Mouse (Mus musculus): ENCODE measurements around the gene Fgfr1op.
"Not testable (repeated sequence)": the region's sequence is repeated elsewhere in the genome, so short reads cannot be mapped to it uniquely, and the experiment has no call there.

Gene Fgfr1op

DNA sequence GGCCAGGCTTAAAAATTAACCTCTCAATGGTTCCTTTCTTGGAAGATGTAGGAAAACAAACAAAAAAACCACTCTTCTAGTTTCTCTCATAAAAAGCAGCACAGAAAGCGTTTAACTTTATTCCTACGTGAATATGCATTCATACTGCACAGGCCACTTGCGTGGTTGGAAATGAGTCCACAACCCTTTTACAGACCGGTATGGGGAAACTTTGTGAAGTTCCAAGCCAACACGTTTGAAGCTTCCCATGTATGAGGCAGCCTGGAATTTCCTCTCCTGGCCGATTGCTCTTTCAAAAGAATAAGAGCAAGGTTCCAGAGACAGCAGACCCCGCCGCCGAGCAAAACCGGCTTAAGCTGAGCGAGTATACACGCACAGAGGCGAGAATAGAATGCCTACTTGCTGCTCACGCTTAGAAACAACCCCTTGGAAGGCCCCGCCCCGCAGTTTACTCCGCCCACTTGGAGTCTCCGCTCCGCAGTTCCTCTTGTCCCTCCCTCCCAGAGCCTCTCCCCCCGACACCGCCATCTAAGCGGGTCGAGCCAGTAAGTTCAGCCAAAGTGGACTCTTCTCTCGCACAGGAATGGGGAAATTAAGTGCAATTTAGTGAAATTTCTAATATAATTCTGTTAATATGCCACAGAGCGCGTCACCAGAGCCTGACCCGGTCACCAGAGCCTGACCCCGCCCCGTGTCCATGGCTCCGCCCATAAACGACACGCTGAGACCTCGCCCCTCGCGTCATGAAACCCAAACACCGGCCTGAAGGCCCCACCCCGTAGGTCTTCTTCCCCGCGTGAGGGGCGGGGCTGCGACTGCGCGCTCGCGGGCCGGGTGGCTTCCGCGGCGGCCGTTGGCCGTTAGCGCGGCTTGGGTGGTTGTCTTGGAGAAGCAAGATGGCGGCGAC lies at the start of gene Fgfr1op:
Gene Fgfr1op (plus strand): TSS at position 801 of the 907 bp plus-strand sequence.
- DNase-seq = peak; percentile 41

DNA sequence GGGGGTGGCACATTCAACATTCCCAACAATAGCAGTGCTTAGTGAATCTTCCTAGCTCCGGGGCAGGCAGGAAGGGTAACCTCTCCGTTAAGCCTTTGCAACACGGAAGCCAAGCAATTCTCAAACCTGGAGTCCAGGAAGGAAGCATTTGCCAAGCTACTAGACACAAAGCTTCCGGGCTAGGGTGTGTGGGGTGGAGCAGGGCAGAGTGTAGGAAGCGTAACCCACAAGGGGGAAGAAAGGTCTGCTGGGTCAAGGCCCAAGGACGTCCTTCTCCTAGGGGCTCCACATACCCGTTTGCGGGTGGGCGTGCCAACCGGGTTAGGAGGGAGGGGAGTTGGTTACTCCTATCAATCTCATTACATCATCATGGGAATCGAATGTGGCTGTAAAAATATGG lies 48.9 kb upstream of the Fgfr1op start:
- DNase-seq = not testable (repeated sequence)

DNA sequence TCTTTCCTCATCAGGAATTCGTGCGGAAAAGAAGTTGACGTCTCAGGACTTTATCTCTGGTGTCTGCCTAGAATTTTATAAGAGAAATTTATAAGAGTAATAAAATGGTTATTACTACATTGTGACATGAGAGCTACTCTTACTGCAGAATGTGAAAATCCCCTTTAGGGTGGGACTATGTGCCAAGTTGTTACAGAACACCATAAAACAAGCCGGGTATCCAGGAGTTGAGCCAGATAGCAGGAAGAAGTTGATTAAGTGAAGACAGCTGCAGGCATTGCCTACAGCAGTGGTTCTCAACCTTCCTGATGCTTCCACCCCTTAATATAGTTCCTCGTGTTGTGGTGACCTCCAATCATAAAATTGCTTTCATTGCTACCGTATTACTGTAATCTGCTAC lies 48.4 kb upstream of the Fgfr1op start:
- not testable (repeated sequence) for DNase-seq

DNA sequence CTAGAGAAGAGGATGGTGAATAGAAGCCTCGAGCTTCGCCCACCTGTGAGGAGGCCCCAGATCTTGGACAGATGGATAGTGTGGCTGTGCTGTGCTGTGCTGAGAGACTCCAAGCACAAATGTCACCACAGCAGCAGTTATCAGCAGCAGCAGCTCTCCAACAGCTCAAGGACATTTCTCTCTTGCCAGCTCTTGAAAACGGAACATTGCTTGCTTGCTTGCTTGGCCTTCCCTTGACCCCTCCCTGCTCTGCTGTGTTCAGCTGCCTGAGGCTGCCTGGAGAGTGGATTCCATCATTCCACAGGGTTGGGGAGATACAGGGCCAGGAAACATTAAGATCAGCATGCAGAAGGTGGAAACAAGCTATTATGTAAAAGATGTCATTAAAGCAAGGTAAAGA lies 42.3 kb upstream of the Fgfr1op start:
- not testable (repeated sequence) for DNase-seq

DNA sequence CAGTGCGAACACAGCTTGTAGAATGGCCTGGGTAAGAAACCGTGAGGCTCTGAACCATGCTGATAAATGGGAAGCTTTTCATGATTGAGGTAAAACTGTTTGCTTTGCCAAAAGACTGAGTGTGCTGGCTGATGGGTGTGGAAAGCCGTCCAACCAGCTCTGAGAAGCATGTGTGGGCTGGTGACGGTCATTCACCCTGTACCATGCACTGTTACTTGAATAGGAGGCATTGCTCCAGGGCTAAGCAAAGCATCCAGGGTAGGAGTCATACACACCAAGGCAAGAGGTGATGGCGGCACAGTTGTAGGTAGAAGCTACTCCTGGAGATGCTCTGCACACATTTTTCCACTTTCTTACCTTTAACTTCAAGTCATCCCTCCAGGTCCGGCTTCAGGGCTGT lies 40.7 kb upstream of the Fgfr1op start:
- DNase-seq = not testable (repeated sequence)

DNA sequence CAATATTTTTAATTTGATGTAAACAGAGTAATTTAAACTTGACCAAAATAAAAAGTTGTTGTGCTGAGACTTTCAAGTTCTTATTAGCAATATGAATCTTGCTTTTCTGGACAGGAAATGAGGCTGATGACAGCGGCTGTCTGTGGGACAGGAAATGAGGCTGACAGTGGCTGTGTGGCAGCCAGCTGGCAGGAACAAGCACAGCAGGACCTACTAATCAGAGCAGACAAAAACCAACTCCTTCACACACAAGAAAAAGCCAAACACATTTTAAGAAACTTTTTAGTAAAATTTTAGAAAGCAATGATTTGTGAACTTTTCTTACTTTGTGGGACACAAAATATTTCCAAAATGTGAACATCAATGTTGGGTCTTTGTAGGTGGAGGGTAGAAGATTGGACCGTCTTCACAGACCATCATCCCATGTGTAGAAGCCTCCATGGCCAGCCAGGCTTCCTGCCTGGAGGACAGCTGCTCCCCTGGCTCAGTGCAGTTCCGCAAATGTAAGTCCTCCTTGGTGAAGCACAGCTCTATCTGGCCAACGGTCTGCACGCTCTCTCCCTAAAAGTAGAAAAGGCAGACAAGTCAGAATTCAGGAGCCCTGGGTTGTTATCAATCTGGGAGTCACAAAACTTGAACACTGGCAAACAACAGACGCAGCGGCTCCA lies 36.8 kb upstream of the Fgfr1op start:
- not testable (repeated sequence) for DNase-seq

DNA sequence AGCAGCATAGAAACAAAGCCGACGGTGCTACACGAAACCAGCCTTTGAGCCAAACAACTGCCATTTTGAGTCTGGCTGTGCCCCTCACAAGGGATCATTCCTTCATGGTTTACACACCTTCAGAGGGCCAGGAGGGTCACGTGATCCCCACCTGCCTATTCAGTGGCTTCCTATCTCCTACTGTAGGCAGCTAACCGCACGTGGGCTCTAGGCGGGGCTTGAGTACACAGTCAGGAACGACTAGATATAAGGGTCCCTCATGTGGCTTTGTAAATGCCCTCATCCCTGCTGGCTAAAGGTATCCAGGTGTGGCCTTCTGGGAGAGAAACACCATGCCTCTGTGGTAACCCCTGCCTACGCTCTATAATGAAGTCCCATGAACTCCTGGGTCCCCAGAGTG lies 35.7 kb upstream of the Fgfr1op start:
- DNase-seq = not testable (repeated sequence)

GRCm38 (mm10) chr17:8130849-8131248 lies 34.5 kb upstream of the Fgfr1op start:
- DNase-seq = not testable (repeated sequence)

DNA sequence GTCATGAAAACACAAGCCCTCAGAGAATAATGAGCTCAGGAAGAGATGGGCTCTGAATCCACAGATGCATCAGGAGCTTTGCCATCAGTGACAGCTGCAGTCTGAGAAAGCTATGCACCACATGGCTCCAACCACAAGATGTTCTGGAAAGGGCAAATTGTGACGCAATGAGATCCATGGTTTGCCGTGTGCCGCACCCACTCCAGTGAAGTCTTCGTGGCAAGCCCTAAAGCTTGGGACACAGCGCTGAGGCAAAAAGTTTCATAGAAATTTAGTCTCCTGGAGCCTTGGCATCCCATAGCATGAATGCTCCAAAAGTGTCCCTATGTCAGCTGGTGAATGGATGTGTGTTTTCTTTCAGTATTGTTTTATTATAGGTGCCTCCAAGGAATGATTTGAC lies 27.2 kb upstream of the Fgfr1op start:
- not testable (repeated sequence) for DNase-seq

DNA sequence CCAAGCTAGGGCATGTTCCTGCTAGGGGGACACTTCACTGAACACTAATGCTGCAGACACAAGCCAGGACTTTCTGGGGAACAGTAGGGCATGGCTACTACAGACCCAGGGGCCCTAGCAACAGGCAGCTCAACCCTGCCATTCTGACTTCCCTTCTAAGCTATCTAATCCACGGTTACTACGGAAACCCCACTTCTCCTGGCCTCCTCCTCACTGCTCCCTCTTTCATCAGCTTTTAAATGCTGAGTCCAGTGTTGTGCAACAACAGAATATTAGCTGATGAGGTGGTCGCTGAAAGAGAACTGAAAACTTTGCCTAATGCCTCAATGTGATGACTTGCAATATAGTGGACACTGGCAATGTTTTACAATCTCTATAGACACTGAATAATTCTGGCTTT lies 25.1 kb upstream of the Fgfr1op start:
- DNase-seq = not testable (repeated sequence)

DNA sequence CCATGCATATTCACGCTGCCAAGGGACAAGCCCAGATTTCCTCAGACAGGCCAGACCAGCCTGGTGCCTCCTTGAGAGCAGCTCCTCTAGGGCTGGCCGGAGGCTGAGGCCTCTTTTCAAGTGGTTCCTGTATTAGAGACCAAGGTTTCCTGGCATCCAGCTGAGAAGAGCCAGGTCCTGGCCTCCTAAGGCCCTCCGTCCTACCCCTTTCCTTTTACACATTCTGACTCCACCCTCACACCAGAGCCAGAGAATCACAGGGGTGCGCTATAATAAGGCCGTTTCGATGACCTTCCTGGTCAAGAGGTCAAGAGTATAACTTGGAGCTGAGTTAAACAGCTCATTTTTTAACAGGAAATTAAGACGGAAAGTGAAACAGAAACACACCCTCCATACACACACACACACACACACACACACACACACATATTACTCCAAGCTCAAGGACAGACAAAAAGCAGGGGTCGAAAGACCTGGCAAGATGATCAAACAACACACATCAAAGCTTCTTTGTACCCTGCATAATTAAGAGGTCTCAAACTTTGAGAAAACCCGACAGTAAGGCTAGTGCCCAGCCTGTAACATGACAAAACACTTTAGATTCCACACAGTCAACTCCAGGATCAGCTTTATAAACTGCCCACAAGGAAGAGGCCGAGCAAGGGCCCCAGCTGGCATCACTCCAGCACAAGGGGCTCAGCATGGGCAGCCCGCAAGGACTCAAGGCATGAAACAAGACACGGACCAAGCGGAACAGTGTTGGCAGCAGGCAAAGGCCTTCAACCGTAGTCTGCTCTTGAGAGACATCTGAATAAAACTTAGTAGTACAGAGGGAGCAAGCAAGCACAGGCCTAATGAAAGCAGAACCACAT lies 21.3 kb upstream of the Fgfr1op start:
- peak; percentile 9 for DNase-seq

DNA sequence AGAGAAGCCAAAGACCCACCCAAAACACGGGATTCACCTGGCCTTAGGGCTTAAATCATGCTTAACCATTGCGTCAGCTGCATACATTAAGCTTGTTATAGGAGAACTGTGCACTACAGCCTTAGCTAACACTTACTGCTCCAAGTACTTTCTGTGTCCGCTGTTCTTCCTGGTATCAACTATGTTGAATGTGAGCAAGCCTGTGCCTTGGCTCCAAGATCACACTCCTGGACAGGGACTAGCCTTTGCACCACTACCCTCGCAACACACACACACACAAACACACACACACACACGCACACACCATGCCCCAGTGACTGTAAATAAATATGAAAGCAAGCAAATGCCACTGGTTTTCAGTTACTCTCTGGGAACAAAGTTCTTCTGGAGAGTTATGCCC lies 18.4 kb upstream of the Fgfr1op start:
- not testable (repeated sequence) for DNase-seq

- DNase-seq = peak; percentile 34
These were observed 17.6 kb upstream of the Fgfr1op start, which contains the start of the genes Gm49673 and Rnaset2a for GRCm38 (mm10) chr17:8147439-8148316. Gm49673 (minus strand) TSS chr17:8147788. Rnaset2a (minus strand) TSS chr17:8148097.

DNA sequence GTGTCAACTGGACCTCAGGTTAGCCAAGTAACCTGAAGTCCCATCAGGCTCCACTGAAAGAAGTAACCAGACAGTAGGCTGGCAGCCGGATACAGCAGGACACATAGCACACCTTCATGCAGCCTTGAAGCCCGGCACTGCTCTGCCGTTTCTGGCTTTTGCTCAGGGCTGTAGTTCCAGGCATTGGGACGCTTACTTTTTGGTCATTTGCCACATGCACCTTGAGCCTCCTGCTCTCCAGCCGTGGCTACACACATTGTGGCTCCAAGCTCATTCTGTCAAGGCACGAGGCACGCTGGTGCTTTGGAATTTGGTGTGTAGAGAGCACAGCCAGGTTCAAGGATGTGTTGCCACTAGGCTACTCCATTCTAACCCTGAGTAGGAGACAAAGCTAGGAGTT lies 10.3 kb upstream of the Fgfr1op start:
- not testable (repeated sequence) for DNase-seq

DNA sequence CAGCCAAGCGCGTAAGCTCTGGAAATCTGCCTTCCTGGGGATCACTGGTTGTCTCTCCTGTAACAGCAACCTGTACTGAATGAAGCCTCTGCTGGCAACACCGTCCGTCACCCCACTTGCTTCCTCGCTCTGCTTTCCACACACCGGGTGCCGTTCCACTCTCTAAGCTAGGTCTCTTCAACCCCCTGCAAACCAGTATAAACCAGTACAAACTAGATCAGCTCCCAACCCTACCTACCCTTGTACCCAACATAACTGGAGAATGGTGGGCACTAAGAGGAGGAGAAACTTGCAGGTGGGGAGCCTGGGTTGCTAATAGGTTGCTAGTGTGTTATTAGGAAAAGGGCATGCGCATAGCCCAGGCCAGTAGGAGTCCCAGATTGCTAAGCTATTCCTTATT lies 9.3 kb upstream of the Fgfr1op start:
- not testable (repeated sequence) for DNase-seq

DNA sequence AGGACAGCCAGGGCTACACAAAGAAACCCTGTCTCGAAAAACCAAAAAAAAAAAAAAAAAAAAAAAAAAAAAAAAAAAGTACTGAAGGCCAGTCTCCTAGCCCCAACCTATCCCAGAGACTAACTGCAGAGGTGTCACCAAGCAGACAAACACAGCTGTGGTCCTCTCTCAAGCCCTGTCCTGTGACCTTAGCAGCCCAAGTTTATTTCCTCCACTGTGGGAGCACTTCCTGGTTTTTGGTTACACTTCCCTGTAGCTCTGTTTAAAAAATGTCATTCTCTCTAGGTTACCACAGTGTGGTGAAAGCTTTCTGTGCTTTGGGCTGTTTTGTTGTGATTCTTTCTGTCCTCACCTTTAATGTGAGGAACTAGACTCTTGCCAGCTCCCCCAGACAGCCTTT lies 6.7 kb upstream of the Fgfr1op start:
- not testable (repeated sequence) for DNase-seq

- DNase-seq = peak; percentile 61
These were observed 4.3 kb upstream of the Fgfr1op start for GRCm38 (mm10) chr17:8160969-8161368.

GRCm38 (mm10) chr17:8165608-8165945 lies 276 bp downstream of the Fgfr1op start:
- peak; percentile 28 for DNase-seq

DNA sequence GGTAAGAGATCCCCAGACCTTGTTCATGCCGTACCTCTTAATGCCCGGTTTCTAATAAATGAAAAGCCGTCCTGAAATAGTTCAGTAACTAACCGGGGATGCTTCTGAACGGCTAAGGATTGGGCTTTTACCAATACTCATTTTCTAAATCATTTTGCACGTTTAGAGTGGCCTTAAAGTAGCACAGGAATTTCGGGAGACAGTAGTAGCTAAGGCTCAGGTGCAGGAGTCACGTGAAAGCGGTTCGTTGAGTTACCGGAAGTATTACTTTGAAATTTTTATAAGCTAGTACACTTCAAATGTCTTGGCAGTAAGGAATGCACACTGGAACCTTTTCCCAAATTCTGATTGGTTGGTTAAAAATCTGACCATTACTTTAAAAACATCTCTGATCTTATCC lies 676 bp downstream of the Fgfr1op start:
- not testable (repeated sequence) for DNase-seq

GRCm38 (mm10) chr17:8166454-8166853 lies 1.2 kb downstream of the Fgfr1op start:
- DNase-seq = not testable (repeated sequence)

DNA sequence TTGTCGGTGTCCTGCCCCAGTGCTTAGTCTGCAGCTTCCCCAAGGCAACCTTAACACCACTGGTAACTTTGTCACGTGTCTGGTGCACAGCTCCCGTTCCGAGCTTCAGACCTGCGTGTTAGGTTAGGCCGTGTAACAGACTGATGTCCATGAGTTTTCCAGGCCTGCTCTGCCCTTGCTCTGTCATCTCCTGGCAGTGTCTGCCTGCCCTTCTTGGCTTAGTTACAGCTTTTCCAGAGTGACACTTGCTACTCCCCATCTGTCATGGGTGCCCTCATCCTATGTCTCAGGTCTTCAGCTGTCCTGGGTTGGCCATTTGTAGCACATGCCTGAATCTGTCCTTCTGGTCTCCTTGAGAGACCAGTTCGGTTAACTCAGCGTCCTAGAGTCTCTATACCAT lies 2.1 kb downstream of the Fgfr1op start:
- not testable (repeated sequence) for DNase-seq

DNA sequence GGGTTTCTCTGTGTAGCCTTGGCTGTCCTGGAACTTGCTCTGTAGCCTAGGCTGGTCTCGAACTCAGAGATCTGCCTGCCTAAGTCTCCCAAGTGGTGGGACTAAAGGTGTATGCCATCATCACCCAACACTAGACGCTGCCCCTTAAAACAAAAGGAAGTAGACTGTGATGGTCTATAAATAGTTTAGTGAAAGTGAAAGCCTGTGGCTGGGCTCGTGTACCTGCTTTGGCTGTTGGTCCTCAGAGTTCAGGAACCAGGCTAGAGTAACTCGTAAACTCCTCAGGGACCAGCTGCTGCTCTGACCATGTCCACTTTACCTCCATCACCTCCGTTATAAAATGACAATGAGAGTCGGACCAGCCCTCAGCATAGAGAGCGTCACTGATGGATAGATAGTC lies 5.0 kb downstream of the Fgfr1op start:
- DNase-seq = no peak

Data from lung, postnatal 14 days (tissue).